Mouse (Mus musculus) layer of hippocampus, adult 18-20 months (tissue): ENCODE data around the gene Zfp202. TPM values are rescaled to one million over a fixed set of nuclear protein-coding genes. Genes with fewer than 3 reads are reported as not detected.
"Not testable (repeated sequence)": the region's sequence is repeated elsewhere in the genome, so short reads cannot be mapped to it uniquely, and the experiment has no call there.

ENCODE experiments used
- DNase-seq, 2 experiments: peaks; one replicate each; pipeline ENCODE4 v3.0.0; 2022; ENCODE audit warnings: low spot score in 2 of 2
- long read RNA-seq: library from polyadenylated mRNA; stranded (forward); transcript quantifications from one replicate; pipeline ENCODE4 v2.0.0, GENCODE M21; 2021
- total RNA-seq, 2 experiments: library from RNA; stranded (reverse); gene quantifications; 2 replicates each; pipeline ENCODE4 v1.2.3; 2021

Zfp202 gene
- 1 to 10 TPM; 3.1 to 3.9 TPM for total RNA-seq
- long read RNA-seq, partial matches to known transcripts = 0 of 3 reads
- long read RNA-seq, other reads (novel, unspliced or antisense) = 0 of 3 reads

GRCm38 (mm10) chr9:40192098-40193038, at the start of gene Zfp202:
Zfp202 (plus strand) TSS chr9:40192316.
- peak; percentile 77 to 85 for DNase-seq

- DNase-seq = no peak
Observed at GRCm38 (mm10) chr9:40155118-40155644, 36.9 kb upstream of the Zfp202 start.

- no peak for DNase-seq
Observed at GRCm38 (mm10) chr9:40166446-40166845, 25.7 kb upstream of the Zfp202 start.

- no peak for DNase-seq
Observed at GRCm38 (mm10) chr9:40177017-40177416, 15.1 kb upstream of the Zfp202 start.

GRCm38 (mm10) chr9:40180620-40181019, 11.5 kb upstream of the Zfp202 start, which contains the start of gene Olfr986:
Olfr986 (plus strand) TSS chr9:40180920.
- no peak for DNase-seq

- DNase-seq = not testable (repeated sequence)
Observed at GRCm38 (mm10) chr9:40185166-40185565, 7.0 kb upstream of the Zfp202 start.

- DNase-seq = no peak
Observed at GRCm38 (mm10) chr9:40191086-40191876, 835 bp upstream of the Zfp202 start.

GRCm38 (mm10) chr9:40195981-40196380, 3.9 kb downstream of the Zfp202 start:
- DNase-seq = no peak

- DNase-seq = no peak
Observed at GRCm38 (mm10) chr9:40206546-40206950, 14.4 kb downstream of the Zfp202 start.

GRCm38 (mm10) chr9:40210744-40211143, 18.6 kb downstream of the Zfp202 start:
- no peak for DNase-seq

GRCm38 (mm10) chr9:40214058-40214457, 21.9 kb downstream of the Zfp202 start:
- no peak for DNase-seq

- no peak for DNase-seq
Observed at GRCm38 (mm10) chr9:40216651-40217050, 24.5 kb downstream of the Zfp202 start.

- no peak for DNase-seq
Observed at GRCm38 (mm10) chr9:40224289-40224688, 32.2 kb downstream of the Zfp202 start.

- peak in 1 of 2 experiments; percentile 67 for DNase-seq
Observed at GRCm38 (mm10) chr9:40227874-40228789, 36.0 kb downstream of the Zfp202 start.

GRCm38 (mm10) chr9:40228804-40229331, 36.8 kb downstream of the Zfp202 start:
- DNase-seq = no peak

- no peak for DNase-seq
Observed at GRCm38 (mm10) chr9:40229479-40229878, 37.4 kb downstream of the Zfp202 start.

GRCm38 (mm10) chr9:40231019-40231418, 38.9 kb downstream of the Zfp202 start:
- DNase-seq = no peak

- no peak for DNase-seq
Observed at GRCm38 (mm10) chr9:40234233-40235072, 42.3 kb downstream of the Zfp202 start.

GRCm38 (mm10) chr9:40235220-40235619, 43.1 kb downstream of the Zfp202 start:
- no peak for DNase-seq
